Mouse (Mus musculus): ENCODE measurements at regions not wholly inside any gene's neighbourhood (a gene's known extent, or its start where the extent isn't known, plus 50 kb on each side); places are given as distances from the start of the nearest gene placed in this dataset.

DNA sequence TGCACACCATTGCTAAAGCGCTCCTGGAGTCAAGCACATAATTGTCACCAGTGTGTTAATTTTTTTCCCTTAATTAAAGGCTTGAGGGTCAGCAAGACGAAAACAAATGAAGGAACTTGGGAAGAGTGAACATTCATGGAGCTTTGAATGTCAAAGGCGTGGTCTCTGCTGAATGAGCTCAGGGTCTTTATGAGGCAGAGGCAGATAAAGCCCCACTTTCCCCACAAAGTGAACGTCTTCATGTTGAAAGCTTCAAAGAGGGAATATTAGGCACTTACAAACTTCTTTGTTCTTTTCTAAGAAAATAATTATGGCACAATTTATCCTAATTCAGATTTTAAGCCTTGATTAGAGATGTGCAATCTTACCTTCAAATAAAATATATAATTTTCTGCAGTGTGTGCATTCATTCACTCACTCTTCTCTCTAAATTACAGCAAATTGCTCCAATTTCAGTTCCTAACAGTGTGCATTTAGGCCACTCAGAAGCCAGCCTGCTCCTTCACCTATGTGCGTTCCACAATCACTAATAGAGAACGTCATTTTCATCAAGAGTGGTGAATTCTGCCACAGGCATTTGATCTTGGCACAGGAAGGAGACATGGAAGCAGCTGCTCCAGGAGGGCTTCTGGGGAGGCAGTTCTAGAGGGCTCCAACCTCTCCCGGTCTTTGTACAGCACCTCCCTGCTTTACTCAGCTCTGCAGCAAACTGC, 412.1 kb downstream of the Sox11 start:
- no peak for DNase-seq
- intact Hi-C loops (cut with DNase I), result no loop called here

DNA sequence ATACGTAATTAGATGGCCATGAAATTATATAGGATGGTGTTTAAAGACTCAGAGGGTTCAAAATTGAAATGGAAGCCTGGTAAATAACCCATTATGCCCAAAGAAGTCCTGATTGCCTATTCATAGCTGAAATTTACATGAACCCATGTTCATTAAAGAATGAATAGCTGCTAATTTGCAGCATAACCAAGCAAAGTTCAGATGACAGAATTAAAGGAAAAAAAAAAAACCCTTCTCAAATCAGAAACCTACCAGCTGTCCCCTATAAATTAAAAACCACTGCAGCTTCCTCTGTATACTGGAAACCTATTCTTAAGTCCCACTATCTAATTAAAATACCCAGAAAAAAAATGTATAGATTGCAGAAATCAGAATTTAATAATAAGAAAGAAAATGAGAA, 436.2 kb downstream of the Sox11 start:
- intact Hi-C loops (cut with DNase I), result no loop called here
- DNase-seq, result no peak

DNA sequence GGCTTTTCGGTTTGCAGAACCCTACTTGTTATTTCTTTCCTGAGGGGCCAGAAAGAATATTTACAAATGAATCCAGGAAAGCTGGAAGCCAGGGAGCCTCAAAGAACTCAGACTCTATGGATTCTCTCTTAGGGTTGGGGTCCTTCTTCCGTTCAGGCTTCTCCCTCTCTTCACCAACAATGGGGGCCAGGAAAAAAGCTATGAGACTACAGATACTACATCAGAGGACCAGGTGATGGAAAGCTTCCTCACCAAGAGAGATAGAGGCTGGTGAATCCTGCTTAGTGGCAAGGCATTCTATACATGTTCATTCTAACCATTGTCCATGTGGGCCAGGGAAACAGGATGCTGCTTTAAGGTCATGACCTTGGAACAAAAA, 434.9 kb downstream of the Cmpk2 start:
- no peak for DNase-seq
- intact Hi-C loops (cut with DNase I), result no loop called here

DNA sequence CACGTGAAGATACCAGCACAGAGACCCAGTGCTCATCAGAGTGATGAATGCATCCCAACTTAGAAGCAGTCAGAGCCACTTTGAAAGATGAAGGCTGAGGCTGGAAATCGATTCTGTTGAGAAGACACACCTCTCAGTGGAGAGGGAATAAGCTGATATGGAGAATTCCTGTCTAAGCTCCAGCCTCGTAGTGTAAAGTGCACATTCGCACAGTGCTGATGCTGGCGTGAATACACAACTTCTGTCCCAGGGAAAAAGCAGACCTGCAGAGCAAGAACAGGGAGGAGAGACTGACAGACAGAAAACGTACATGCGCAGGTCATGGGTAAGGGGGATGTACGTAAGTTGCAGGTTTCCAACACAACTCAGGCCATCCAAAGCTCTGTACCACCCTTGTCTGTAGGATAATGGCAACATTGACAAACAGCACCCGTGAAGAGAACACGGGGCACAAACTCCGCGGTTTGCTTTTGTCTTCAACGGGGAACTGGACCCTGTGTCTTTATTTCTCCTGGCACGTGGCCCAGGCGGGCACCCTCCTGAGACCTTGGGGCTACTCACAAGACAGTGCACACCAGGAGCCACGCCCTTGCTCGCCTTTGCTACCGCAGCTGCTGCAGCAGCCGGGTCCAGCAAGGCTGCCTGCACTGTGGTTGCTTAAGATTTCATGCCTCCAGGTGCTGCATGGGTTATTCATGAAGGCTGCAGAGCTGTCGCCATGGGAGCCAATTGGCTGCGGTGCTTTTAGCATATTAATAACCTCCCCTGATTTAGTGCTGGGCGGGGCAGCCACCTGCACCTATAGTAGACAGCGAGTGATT, 434.3 kb downstream of the Cmpk2 start:
- intact Hi-C loops (cut with DNase I), result no loop called here
- no peak for DNase-seq

DNA sequence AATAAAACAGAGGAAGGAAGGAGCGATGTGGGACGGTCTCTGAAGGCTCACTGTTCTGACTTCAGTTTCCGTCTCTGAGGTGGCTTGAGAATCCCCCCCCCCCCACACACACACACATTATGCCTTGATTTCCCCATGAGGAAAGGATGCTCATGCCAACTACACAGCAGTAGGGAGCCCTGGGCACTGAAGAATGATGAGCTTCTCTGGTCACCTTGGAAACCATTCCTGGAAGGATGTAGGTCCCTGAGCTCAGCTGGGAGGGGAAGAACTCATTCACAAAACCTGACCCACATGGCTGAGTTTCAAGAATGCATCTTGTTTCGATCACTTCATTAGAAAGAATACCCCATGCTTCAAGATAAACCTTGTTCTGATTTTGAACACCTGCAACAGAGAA, 422.2 kb downstream of the Cmpk2 start:
- DNase-seq, result no peak
- intact Hi-C loops (cut with DNase I), result no loop called here

DNA sequence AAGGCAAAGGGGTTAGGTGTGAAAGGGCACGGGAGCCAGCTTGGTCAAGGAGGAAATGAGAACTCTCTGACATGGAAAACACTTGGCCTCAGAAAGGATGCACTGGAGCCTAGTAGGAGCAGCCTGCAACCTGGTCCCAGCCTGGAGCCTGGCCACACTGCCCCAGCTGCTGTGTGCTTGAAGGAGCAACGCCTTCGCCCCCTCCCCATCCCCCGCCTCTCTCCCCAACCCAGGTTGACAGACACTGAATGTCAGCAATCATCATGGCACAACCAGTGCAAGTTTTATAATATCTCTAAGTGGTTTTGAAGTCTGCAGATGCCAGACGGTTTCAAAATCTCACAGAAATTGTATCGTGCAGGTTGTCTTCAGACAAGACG, 417.6 kb downstream of the Cmpk2 start:
- intact Hi-C loops (cut with DNase I), result no loop called here
- no peak for DNase-seq

DNA sequence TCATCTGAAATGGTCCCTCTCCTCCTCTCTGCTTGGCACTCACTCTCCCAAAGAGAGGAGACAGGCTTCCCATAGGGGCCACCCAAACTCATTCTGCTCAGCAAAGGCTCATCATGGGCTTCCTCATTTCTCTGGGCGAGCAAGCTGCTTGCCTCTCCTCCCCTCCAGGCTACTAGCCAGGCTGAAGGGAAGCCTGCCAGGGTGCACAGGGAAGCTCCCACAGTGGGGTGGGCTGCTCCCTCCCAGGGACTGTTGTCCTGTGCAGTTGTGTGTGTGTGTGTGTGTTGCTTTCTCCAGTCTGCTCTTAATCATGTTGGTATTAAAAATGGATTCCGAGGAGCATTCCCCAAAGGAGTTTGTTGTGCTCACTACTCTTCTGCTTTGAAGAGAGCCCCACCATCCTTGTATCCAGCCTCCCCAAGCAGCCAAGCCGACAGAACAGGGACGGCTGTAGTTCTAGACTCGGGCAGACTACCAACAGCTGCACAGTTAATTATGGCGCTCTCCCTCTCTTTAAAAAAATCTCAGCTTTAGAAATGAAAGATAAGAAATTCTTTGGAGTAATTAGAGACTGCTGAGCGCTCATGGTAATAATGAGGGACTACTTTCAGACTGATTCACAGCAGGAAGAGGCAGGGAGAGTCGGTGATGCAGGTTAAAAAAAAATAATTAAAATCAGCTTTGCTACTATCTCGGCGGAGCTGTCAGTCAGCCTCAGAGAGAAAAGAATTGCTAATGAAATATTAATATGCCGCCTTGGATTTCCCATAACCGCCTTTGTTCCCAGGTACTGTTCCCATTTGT, 417.0 kb downstream of the Cmpk2 start:
- peak; percentile 25 to 29 for DNase-seq
- intact Hi-C loops (cut with DNase I), result no loop called here

DNA sequence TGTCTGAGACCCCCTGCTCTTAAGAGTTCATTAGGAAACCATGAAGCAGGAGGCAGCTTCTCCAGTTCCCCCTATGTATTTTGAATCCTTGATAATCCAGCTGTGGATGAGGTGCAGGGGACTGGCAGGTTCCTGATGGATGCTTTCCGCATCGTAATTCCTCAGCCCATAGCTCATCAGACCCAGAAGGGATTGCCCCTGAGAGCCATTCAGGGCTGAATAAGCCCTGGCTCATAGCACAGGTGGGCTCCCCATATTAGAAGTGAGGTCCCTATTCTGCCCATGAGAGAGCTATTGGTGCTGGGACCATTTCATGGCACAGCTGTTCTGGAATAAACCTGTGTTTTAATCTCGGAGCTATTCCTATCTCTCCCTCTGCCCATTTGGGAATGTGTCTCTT, 416.1 kb downstream of the Cmpk2 start:
- no peak for DNase-seq
- intact Hi-C loops (cut with DNase I), result no loop called here

DNA sequence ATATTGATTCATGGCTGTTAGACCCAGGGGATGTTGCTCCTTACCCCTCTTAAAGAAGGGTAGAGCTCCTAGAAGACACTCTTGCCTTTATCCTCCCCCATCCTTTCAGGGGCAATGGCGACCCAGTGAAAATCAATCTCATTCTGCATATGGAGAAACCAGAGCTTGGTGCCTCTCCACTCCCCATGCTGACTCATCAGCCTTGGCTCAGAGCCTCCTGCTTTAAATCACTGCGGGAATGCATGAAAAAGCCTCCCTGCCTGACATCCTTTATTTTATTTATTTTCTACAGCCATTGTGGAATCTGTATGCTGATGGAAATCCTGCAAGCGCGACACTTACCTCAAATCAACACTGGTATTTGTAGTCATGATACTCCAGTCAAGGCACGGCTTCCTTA, 415.2 kb downstream of the Cmpk2 start:
- DNase-seq, result no peak
- intact Hi-C loops (cut with DNase I), result no loop called here

DNA sequence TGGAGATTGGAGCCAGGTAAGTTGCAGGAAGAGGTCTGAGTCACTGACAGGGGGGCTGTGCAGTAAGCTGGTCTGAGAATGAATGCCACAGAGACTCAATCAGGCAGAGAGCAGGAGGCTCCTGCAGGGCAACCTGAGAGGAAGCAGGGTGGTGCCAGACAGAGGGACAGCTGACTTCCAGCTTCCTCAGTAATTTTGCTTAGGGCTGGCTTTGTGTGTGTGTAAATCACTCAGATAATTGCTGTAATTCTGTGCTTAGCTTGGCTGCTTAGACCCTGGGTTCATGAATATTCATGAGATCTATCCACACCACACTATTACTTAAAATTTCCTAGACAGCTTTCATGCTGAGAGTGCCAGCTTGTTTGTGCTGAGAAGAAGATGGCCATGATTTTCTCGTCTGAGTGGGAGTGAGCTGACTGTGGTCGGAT, 408.7 kb downstream of the Cmpk2 start:
- DNase-seq, result no peak
- intact Hi-C loops (cut with DNase I), result no loop called here

DNA sequence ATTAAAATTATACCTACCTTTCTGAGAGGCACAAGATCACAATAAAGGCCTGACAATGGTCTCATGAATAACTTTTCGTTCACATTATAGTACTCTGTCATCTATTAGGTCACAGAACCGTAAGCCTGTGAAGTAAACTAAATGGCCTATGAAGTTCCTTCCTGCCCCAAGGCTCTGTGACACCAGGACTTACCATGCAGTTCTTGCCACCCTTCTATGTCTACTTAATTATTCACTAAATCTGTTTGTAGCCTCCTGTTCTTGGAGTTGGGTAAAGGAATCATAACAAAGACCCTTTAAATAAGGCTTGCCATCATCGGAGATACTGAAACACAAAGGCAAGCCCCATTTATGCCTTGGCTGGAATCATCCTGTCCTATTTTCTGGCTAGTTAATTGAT, 408.3 kb downstream of the Cmpk2 start:
- intact Hi-C loops (cut with DNase I), result no loop called here
- DNase-seq, result no peak

DNA sequence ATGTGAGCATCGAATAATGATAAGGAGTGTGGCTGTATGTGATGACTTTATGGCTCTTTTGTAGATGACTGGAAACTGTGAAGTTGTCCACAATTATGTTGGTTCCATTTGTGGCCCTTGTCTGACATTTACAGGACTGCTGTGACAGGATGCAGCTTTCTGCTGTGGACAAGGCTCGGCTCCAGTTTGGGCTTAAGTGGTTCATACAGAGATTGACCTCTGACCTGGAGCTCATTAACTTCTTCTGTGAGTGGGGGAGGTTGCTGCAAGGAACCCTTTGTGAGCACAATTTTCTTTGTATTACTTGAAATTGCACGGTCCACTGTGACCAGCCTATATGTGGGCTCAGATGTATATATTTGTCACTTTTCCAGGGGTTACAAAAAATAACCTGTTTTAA, 403.5 kb downstream of the Cmpk2 start:
- intact Hi-C loops (cut with DNase I), result no loop called here

DNA sequence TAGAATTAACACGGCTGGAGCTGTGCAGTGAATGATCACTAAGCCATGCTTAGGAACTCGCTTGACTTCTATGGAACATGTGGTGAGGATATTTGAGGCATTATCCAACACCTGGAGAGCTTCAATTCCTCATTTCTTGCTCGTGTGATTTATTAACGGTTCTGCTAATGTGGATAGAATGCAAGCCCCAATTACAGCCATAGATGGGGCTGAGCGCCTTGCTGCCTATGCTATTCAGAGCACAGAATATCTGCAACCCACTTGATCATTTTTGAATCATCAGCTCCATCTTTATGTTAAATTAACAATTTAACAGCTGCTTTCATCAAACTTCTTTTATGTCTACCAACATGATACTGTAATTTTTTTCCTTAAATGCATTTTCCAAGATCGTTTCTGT, 398.7 kb downstream of the Cmpk2 start:
- intact Hi-C loops (cut with DNase I), result no loop called here
- DNase-seq, result no peak

More for the DNA sequence above, 403.5 kb downstream of the Cmpk2 start:
- no peak for DNase-seq

DNA sequence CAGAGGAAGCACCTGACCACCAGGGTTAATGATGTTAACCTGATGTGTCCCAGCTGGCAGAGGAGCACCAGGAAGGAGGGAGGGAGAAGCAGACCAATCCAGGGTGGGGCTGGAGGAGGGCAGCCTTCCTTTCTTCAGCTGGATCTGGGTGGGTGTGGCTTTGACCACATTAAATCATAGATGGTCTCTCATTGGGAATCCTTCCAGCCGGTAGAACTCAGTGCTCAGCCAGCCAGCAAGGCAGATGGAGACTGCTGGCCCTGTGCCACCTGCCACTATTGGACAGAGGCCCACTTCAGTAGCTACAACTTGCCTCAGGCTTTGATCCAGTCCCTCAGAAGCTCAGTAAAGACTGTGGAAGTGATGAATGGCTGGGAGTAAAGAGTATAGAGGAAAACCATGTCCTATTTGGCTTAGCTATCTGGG, 386.1 kb downstream of the Cmpk2 start:
- peak in 1 of 2 experiments; percentile 5 for DNase-seq
- intact Hi-C loops (cut with DNase I), result no loop called here

DNA sequence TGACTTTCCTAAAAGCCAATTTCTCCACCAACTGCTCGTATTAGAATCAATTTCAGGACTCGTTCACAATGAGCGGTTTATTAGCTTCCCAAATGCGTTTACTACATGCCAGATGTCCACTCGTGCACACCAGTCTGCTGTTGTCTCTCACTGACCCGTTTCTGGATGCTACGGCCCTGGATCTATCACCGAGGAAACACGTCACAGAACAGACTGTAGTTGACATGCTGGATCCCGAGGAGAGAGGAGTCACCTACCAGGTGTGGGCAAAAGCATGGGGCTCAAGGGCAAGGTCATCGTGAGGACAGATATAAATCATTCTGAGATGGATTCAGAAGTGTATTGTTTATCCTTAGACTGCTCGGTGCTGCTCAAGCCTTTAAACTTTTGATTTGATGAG, 375.9 kb downstream of the Cmpk2 start:
- intact Hi-C loops (cut with DNase I), result no loop called here
- no peak for DNase-seq

DNA sequence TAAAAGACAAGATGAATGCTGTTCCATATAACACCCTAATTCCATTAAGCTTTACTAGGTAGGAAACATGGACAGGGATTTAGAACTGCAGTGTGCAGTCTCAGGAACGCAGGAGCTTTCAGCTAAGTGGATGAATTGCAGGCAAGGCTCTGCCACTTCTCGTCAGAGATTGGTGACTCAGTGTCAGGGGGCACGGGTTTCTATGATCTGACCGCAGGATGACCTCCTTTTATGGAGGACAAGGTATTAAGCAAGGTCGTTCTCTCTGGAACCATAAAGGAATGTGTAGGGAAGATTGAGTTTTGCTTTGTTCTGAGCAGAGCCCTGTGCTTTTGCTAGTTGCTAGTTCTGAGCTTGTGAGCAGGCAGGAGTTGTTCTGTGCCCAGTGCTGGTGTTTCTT, 373.7 kb downstream of the Cmpk2 start:
- intact Hi-C loops (cut with DNase I), result no loop called here
- DNase-seq, result no peak

DNA sequence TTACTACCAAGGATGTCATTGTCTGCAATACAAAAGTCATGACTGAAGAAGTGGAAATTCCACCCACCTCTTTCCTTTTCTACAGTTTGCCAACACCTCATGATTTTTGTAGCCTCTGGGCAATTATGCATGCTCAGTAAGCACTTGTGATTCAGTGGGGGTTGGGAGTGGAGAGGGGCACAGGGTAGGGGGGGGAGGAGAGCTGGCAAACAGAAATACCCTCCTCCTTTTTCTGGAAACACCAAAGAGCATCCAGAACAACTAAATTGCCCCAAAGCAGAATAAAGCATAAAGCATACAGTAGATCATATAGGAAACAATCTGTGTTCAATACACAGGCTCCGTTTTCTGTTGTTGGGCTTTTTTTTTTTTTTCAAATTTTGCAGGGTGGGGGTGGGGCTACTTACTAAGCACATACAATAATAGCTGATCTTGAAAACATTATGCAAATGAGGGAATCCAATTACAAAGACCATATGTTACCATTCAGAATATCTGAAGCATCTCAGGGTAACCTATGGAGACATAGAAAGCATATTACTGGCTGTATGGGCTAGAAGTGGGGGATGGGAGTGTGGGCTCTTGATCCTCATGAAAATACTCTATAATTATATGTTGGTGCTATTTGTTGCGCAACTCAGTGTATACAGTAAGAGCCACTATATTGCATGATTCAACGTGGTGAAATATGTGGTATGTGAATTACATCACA, 352.4 kb downstream of the Cmpk2 start:
- intact Hi-C loops (cut with DNase I), result no loop called here

DNA sequence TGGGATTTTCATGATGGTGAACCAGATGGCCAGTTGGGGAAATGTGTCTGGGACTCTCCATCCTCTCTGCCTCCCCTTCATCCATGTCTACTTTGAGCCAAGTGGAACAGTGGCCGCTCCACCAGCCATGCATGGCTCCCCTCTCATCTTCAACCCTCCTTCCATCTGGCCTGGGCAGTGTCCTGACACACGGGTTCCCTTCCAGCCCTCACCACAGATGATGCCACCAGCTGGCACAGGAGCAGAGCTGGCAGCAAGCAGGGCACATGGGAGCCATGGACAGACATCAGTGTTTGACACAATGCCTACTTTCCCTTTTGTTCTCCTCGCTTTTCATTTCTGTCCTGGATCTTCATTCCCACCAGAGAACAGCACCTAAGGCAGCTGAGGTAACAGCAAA, 348.9 kb downstream of the Cmpk2 start:
- intact Hi-C loops (cut with DNase I), result no loop called here

More for the DNA sequence above, 352.4 kb downstream of the Cmpk2 start:
- DNase-seq, result no peak

DNA sequence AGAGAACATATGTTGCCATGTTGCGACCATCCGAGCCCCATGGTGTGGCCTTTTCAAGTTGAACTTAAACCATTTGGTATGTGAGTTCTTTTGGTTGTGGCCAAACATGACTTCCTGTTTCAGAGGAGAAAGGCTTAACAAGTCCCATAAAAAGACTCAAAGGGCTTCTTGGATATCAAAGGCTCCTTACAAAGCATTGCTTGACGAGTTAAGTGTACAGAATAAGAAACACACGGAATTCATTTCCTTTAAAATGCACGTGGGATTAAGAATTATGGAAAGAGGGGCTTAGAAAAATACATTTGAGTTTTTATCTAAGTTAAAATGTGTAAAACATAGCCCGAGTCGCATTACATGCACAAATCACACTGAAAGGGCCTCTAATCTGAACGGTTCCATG, 346.8 kb downstream of the Cmpk2 start:
- DNase-seq, result no peak
- intact Hi-C loops (cut with DNase I), result no loop called here

More for the DNA sequence above, 348.9 kb downstream of the Cmpk2 start:
- DNase-seq, result no peak

DNA sequence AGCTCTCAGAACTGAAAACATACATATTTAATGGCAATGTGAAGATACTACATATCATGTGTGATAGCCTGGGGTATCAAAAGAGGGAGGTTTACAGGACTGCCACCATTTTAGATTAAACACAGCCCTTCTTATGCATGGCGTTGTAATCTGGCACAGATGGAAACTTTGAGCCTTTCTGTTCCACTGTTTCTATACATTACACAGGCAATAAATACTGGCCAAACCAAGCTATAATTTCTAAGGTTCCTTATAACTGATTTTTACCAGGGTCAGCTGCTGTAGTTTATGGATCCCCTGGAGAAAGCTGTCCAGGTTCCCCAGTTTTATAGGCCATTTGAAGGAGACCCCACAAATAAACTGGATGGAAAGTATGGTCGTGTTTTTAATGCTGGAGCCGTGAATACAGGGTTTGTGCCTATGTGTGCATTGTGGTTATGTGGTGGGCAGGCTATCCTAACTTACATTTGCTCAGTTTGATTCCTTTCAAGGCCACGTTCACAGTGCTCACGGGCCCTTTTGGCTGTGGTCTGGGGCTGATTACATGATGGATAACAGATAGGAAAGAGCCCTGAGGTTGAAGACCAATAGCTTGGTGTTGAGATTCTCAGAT, 341.7 kb downstream of the Cmpk2 start:
- intact Hi-C loops (cut with DNase I), result no loop called here
- DNase-seq, result no peak

All from heart, postnatal 36 days (tissue).